Mouse (Mus musculus) ovary, postnatal 14 days (tissue): ENCODE data around the gene Otogl.
A peak's percentile ranks its signal among the peaks of the same experiment; 100 is the strongest.
"Not testable (repeated sequence)": the region's sequence is repeated elsewhere in the genome, so short reads cannot be mapped to it uniquely, and the experiment has no call there.

Source experiments
- DNase-seq: peaks from one replicate; pipeline ENCODE4 v3.0.0; 2022; ENCODE audit warnings: low spot score

Otogl gene

DNA sequence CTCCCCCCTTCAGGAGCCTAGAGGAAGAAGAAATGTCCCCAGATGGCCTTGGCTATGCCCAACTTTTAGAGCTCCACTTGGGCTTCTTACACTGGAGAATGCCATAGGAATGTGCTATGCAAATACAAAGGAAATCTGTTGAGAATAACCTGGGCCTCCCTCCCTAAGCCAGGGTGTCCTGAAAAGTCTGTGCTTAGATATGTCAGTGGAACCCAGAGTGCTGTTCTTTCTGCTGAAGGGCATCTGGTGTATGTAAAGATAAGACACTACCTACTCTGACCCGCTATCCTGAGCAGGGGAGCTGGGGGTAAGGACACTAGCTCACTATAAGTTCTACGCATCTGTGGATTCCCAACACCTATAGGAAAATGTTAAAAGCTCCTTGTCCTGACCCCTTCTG is 106.7 kb downstream of the Otogl start:
- no peak for DNase-seq

DNA sequence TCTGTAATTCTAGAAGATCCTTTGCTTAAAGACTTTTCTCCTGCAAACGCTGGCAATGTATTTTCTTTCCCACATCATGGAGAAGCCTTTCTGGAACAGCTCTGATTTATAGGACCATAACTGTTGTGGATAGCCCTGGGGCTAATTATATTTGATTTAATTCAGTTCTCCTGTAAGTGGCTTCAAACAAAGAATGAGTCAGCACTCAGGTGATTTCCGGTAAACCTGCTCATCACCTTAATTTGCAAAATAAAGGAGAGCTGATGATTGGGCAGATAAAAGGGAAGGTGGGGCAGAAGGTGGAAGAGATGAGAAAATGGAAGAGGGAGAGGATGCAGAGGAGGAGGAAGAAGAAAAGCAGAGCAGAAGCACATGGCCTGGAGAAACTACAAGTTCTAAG is 107.6 kb downstream of the Otogl start:
- not testable (repeated sequence) for DNase-seq

DNA sequence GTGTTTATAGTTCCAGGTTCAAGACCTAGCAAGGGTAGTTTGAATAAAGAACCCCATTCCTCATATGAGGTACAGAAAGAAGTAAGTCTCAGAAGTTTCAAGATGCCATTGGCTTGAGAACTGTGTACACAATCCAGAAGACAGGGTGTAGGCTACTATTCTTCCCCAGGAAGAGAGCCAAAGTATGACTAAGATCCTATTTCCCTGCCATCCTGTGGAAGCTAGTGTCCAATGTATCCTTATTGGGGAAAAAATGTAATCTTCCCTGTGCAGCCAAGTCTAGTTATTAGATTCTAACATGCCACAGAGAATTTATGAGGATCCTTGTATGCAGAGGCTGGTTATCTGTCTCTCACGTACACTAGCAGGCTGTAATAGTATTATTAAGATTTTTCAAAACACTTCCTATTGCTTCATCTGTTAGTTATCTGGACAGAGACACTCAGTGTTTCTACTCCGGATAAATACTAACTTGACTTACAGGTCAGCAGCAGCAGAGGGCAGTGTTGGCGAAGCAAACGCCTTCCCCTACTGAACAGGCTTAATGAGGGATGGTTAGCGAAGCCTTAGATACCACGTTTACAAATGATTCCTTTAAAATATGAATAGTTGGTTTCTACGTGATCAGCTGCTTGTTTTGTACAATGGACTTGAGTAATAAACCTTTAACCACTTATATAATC is 112.1 kb downstream of the Otogl start:
- DNase-seq = peak; percentile 39

DNA sequence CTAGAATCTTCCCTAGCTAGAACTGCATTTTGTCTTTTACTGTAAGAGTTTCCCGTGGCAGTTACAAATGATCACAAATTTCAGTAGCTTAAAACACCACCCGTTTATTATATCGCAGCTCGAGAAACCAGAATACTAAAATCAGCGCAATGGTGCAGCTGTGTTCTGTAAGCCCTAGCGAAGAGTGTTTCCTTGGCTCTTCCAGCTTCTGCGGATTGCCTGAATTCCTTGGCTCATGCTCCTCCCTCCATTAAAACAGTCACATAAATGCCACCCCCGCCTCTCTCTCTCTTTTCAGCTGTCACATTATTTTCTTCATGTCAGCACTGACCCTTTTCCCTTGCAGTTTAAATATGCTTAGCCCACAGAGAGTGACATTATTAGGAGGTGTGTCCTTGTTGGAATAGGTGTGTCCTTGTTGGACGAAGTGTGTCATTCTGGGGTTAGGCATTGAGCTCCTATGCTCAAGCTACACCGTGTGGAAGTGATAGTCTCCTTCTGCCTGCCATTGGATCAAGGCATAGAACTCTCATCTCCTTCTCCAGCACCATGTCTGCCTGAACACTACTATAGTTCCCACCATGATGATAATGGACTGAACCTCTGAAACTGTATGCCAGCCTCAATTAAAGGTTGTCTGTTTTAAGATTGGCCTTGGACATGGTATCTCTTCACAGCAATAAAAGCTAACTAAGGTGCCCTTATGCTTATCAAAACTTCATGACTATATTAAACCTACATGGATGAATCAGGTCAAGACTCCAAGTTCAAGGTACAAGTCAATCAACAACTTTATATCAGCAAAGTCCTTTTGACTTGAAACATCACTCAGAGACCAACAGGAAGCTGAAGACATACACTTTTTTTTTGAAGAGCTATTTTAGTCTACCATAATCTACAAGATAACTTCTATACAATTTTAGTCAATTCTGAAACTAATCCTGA is 116.8 kb downstream of the Otogl start:
- DNase-seq = no peak

DNA sequence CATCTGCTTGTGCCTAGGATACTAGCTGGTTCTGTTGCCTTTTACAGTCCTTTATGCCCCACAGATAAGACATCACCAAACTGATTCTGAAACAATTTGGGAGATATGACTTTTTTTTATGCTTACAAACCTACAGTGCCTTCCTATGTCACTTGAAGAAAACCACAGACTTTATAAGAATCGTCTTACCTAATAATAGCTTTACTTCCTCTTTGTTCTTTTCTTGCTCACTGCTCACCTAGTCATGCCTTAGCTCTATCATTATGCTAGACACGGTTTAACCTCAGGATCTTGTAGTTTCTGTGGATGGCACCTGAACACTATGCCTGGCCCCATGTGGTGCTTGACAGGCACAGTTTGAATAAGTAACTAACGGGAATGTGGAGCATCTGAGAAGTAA is 119.4 kb downstream of the Otogl start:
- DNase-seq = no peak

DNA sequence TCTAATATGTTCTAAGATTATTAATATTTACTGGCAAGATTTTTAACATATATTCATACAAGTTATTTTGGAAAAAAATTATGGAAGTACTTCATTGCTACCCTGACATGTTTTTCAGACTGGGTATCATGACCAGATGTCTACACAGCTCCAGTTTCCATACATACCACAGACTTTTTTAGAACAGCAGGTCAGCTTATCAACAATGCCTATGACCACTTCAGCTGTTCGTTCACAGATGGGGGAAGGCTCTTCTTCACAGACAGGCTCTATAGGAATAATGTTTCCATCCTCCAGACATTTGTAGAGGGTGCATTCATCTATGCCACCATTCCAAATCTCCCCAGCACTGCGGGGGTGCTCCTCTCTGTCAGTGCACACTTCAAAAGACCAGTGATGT is 132.4 kb downstream of the Otogl start:
- no peak for DNase-seq

DNA sequence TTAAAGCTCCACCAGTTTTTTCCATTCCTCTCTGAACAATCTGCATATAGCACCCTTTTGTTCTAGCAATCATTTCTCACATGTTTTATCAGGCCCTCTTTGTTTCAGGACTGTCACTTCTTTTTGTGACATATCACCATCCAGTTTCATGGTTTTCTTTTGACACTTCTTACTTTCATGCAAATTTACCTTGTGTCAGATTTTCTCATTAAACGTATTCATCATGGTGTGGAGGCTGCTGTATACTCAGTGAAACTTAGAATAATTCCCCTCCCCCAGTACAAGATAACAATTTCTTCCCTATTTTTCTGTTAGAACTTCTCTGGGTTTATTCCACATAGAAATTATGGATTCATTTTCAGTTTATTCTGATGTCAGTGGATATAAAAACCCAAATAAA is 152.3 kb downstream of the Otogl start:
- DNase-seq = no peak

DNA sequence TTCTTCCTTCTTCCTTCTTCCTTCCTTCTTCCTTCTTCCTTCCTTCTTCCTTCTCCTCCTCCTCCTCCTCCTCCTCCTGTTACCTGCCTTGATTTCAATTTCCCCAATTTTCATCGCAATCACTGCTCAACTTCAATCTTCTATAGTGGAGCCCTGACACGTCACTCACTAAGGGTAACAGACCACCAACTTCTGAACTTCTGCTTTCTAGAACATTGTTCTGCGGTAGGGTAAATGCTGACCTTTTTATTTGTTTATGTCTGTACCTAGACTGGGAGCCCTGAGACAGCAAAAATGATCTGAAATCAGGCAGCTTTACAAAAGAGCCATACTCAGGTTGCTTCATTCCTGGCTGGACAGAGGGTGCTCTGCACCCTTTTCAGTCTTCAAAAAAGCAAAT is 158.5 kb downstream of the Otogl start:
- no peak for DNase-seq

DNA sequence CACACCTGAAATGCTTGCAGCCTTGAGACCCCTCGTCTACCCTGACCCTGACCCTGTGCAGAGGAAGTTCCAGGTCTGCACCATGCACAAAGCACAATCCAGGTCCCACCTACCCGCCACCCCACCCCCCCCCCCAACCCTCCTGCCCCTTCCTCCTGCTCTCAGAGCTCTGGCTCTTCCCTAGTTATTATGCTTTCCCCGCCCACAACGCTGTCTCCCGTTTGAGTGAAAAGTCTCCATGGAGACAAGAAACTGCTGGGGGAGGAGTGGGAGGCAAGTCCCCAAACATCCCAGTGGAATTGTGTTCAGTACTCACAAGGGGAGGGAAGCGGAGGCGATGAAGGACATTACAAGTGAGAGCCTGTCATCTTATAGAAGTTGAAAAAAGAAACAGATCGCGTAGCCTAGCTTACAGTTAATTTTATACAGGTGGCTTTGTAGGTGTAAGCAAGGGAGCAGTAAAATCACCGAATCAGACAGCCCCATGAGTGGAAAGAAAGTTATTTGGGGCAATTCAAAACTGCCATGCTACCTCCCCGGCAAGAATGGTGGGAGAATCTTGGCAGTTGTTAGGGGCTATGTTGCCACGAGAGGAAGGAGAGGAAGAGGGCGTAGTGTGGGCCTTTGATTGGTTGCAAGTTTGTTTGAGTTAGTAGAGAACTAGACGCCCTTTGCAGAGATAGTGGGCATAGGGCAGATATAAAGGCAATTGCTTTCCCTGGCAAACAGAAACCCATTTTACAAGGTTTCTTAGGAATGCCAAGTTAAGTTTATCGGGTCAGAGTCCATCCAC is 159.4 kb downstream of the Otogl start:
- DNase-seq = no peak

DNA sequence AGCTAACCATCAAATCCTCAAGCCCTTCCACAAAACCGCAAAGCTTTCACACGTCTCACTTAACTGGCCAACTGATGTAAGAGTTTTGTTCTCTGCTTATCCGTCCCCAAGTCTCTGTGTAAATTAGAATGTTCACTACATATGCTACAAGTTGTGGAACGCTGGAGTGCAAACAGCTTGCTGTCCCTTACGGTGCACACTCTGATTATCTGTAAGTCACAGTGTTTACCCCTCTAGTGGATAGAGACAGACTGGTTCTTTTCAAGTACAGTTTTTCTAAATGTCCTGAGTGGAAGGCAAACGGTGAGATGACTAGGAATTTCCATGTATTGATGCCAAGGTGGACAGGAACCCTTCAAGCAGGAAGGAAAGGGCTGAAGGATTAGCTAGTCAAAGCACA is 160.0 kb downstream of the Otogl start:
- no peak for DNase-seq

DNA sequence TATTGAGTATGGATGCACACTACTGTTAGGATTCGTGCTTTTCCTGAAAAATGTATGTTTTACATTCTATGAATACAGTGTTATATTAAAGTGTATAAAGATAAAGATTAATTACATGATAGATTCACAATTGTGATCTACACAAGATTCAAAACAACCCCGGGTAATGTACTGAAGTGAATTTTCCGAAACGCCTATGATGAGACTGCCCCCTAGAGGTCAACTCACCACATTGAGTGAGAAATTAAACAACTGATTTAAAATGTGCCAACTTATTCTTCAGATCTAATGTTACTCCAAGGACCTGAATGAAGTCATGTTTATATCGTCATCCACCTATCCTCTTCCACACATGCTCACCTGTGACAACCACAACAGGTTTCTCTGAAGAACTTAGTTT is 164.4 kb downstream of the Otogl start:
- peak; percentile 5 for DNase-seq

DNA sequence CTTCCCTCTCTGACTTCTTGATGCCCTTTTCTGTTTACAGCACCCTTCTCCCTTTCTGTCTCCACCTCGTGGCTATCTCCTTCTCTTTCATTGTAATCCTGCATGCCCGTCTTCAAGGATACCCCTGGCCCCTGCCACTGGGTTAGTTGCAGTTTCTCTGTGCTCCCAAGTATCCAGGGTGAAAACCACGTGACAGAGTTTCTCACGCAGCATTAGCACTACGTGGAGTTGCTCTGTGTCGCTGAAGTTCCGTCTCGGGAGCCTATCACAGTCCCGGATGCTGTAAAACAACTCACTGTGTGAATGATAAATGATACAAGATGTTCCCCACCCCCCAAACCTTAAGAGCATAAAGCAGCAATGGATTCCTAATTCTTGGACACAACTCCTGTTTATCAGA is 165.2 kb downstream of the Otogl start:
- DNase-seq = no peak

DNA sequence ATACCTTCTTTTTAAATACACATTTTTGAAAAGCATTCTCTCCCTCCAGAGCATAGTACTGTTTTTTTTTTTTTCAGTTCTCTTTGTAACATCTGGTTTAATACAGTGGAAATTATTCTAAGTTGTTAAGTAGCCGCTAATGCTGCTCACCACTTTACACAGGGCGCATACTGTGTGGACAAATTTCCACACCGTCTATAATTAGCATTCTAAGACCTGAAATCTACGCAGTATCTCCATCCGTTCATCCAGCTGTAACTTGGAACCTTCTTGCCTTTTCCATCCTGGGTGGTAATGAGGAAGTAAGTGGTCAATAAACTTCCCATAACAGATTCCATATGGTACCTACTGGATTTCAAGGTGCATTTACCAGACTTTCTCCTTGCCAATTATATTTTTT is 172.1 kb downstream of the Otogl start:
- no peak for DNase-seq

DNA sequence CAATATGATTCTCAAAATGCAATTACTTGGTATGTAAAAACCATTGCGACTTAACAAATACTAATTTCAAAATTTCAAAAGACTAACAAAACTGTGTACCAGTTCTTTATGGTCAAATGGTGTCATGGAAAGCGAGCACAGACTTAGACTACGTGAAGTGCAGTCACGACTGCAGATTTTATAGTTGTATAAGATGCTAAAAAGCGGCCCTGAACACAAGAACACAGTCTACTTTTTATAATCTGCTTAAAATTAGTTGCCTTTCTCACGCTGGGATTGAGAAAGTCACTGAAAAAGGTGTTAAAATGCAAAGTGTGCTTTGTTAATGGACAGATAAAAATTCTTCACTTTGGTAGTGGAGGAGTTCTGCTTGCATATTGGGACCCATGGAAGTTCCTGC is 174.2 kb downstream of the Otogl start:
- no peak for DNase-seq

DNA sequence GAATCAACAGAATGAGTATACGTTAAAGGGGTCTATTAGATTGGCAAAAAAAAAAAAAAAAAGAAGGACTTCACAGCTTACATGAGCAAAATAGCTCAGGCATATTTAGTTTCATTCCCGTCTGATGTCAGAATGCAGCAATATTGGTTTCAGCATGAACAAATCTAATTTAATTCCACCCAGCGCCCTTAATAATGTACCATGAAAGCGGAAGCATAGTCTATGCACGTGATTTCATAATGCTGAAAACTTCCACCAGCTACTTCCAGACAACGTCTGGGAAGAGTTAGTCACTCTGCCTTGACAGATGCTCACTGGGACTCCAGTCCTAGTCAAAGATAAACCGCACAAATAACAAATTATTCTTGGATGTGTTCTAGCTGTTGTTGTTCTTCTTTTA is 176.5 kb downstream of the Otogl start:
- DNase-seq = no peak

DNA sequence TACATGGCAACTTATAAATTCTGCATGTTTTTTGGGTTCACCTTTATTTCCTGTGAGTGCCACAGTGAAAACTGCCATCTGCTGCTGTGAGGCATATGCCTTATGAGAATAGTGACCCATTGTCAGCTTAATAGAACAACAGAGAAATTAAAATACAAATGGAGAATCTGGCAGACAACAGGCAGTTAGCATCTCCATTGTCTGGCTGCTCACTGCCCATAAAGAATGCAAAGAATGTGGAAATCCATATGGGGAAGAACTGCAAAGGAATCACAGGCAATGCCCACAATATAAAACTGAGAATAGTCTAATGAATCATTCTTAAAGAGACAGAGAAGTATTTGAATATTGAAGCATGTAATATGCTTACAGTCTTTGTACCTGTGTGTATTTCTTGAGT is 177.6 kb downstream of the Otogl start:
- no peak for DNase-seq

DNA sequence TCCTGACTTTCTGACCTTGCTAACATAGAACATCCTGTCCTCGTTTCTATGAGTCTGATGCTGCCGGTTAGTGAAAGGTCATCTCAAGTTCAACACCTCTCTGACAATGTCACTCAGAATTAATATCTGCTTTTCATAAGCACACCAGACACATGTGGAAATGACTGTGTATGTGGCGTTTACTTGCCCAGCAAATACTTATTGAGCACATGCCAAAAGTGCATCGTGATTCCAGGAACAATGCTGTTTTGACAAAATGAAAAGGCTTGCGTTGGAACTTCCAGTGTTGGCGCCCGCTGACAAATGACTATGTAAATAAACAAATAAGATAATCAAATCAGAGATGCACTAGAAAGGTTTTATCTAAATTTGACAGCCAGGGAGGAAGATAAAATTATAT is 186.3 kb downstream of the Otogl start:
- no peak for DNase-seq

DNA sequence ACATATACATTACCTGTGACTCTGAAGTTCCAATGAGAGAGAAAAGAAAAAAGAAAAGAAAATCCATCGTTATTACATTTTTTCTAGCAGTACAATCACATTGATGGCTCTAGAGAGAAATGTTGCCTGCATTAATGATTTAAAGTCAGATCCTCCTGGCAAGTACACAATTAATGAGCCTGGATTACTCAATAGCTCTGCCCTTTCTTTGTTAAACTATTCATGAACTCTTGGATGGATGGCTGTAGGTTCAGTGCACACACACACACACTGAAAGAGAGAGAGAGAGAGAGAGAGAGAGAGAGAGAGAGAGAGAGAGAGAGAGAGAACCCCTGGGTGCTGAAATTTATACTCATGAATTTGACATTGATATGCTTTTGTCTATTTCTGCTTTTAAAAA is 192.1 kb downstream of the Otogl start, which contains the start of gene Ptprq:
Gene Ptprq (minus strand): TSS at position 246 of the 400 bp plus-strand sequence.
- no peak for DNase-seq
